Mouse (Mus musculus): ENCODE measurements at regions not wholly inside any gene's neighbourhood (a gene's known extent, or its start where the extent isn't known, plus 50 kb on each side); places are given as distances from the start of the nearest gene placed in this dataset.

DNA sequence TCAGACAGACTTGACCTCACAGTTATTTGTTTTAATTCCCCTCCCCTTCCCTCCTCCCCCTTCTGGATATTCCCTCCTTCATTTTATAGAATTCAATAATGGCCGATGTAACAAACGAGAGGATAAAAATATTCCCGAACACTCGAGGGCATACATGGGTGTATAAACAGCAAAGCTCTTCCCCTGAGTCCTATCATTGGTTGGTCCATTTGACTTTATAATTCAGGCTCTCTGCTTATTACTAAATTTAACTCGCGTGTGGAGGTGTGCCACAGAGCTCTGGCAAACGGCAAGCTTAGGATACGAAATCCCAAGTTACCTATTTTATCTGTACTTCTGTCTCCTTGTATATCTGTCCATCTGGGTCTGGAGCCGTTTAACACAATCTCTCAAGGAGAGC, 82.1 kb upstream of the Zfp64 start:
- DNase-seq (ENCODE audit: low spot score in 2 of 2), result no peak

DNA sequence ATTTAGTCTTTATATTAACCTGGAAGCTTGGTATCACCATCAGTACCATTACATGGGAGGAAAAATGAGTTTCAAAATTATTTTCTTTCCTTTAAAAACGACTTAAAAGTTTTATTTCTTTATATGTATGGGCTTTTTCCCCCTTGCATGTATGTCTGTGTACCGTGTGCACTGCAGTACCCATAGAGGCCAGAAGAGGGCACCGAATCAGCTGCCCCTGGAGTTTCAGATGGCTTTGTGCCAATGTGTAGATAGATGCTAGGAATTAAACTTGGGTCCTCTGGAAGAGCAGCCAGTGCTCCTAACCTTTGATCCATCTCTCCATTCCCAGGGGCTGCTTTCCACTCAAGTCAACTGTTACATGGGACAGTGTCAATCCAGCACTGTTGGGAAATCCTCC, 79.9 kb upstream of the Zfp64 start:
- DNase-seq (ENCODE audit: low spot score in 2 of 2), result no peak

DNA sequence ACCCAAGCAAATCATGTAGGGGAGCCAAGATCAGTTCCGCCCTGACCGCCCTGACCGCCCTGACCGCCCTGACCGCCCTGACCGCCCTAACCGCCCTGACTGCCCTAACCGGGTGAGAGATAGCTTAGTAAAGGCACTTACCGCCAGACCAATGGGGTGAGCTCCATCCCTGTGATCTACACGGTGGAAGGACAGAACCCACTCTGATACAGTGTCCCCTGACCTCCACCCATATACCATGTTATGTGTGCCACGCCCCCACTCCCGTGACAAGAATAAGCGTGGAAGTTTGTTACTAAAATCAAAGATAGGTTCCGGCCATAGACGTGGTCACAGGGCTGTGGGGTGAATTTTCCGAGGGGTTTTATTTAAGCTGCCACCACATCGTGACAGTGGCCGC, 78.6 kb upstream of the Zfp64 start:
- DNase-seq (ENCODE audit: low spot score in 2 of 2), result no peak

DNA sequence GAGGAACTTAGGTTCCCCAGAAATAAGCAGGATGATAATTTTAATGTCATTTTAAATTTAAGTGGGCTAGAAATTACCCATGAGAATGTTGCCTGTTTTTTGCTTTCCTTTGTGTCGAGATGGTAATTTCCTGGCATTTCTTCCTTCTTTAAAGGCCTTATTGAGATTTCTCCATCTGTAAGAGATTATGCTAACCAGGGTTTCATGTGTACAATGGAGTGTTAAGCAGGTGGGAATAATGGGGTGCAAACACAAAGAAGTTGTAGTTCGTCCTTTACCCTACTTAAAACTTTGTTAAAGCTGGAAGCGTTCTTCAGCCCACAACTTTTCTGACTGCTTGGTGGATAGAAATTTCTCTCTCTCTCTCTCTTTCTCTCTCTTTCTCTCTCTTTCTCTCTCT, 77.8 kb upstream of the Zfp64 start:
- no peak for DNase-seq (ENCODE audit: low spot score in 2 of 2)

DNA sequence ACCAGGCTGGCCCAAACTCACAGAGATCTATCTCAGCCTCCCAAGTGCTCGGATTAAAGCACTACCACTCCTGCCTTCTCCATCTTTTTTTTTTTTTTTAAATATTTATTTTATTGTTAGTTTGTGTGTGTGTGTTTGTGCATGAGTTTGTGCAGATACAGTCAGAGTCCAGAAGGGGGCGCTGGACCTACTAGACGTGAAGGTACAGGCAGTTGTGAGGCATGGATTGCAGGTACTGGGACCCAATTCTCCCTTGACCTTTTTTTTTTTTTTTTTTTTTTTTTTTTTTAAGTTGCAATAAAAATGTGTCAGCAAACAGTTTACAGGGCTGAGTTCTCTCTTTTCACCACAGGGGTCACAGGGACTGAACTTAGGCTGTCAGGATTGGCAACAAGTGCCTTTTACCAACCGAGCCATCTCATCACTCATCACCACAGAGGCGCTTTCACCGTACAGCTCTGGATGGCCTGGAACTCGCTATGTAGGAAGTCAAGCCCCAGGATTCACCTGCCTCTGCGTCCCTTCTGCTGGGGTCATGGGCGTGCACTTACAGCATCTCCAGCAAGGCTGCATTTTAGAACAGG, 73.2 kb upstream of the Zfp64 start:
- DNase-seq (ENCODE audit: low spot score in 2 of 2), result no peak

DNA sequence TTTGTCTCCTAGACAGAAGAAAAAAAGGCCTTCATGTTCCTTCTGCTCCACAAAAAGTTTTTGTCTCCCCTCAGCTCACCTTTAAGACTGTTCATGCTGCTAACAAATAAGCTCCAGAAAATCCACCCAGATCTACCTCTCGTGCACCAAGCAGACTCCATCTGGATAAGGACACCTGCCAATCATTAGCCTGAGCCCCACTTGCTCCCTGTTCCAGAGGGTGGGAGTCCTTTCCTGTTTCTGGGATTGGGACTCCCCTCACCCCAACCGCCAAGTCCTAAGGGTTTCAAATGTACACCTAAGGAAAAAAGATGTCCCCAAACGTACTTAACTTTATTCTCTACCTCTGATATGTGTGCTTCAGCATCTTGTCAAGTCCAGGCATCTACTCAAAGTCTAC, 63.6 kb upstream of the Zfp64 start:
- no peak for DNase-seq (ENCODE audit: low spot score in 2 of 2)

DNA sequence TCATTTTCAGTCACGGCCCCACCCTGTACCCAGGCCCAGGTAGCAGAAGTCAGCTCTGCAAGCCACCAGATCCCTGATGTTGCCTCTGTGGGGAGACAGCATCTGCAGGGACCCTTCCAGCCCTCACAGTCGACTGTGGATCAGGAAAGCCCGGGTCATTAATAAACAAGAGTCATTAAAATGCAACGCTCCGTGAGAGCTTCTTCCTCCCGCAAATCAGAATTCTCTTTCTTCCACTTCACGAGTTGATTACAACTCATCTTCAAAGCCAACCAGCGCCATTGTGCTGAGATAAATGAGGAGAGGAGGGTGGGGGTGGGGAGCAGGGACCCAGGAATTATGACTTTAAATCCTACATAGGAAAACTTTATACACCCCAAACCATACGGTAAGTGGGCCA, 54.9 kb upstream of the Zfp64 start:
- DNase-seq (ENCODE audit: low spot score in 2 of 2), result no peak

DNA sequence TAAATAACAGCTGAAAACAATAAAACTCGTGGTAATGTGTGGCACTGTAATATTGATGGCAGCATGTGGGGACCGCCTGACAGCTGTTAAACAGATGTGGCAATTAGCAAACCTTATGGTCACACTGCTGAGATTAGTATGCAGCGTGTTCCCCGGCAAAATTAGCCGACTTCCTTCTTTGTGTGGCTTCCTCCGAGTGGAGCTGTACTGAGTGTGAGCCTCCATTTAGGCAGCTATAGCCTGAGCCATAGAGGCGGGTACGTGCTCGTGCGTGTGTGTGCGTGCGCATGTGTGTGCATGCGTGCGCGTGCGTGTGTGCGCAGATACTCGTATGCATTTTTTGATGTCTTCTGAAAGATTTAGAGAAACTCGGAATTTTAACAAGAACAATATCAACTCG, 53.4 kb upstream of the Zfp64 start:
- no peak for DNase-seq (ENCODE audit: low spot score in 2 of 2)

DNA sequence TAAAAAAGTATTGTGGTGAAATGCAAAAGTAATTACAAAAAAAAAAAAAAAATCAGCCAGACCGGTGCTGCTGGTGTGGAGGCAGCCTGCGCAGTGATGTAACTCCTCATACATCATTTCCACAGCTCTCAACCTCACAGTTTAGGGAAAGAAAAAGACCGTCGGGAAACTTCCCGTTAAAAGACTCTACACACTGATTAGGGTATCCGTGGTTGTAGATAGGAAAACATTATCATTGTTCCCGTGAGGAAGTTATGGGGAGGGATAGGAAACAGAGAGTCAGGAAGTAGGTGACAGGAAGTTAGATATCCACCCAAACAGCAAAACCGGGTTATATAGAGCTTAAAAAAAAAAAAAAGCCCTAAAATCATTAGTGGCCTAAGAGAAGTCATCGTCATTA, 52.9 kb upstream of the Zfp64 start:
- no peak for DNase-seq (ENCODE audit: low spot score in 2 of 2)

DNA sequence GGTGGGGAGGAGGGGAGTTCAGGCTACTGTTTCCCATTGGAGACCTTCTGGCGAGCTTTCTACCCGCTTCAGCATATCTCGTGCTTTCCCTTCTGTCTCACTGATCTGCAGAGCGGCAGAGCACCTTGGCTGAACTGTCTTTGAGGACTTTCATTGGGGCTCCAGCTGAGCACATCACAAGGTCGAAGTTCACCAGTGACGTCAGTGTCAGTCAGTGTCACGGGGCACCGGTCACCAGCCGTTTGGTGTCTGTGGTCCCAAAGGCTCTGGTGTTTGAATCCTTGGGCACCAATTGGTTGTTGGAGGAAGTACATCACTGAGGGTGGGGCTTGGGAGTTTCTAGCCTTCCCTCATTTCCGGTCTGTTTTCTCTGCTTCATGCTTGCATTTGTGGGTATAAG, 51.2 kb upstream of the Zfp64 start:
- DNase-seq (ENCODE audit: low spot score in 2 of 2), result no peak

DNA sequence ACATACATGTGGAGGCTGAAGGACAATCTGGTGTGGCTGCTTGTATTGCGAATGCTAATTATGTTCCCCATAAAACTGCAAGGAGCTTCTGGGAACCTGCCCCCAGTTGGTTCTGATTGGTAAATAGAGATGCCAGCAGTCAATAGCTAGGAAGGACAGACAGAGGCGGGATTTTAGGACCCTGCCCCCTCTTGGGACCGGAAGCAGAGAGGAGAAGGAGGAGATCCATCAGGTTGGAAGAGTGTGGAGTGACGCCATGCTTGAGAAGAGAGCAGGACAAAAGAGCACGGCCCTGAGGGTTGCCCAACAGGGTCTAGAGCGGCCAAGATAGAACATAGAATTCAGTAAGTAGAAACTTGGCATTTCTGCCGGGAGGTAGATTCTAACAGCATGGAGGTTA, 50.4 kb upstream of the Zfp64 start:
- no peak for DNase-seq (ENCODE audit: low spot score in 2 of 2)

All from frontal cortex, postnatal 14 days (tissue).